Mouse (Mus musculus): ENCODE results near the gene Marc1. TPM values are rescaled to one million over a fixed set of nuclear protein-coding genes. Genes with fewer than 3 reads are reported as not detected.

The Marc1 gene
- polyA plus RNA-seq, 1 experiment from 2014 or later = not detected

GRCm38 (mm10) chr1:184846973-184847372 lies 35.9 kb upstream of the Marc1 start:
- H3K9me3 ChIP-seq (ENCODE audit: control insufficient read depth, low read length) = no peaks in the 10 kb centered on the region
- H3K9ac ChIP-seq (ENCODE audit: low read length) = no peak overlapping the region
- H3K4me2 ChIP-seq = no peak overlapping the region
- no peak overlapping the region for H3K4me3 ChIP-seq (ENCODE audit: low read depth, low read length)
- peaks cover 3% of the 10 kb centered on the region for H3K27me3 ChIP-seq (ENCODE audit: control insufficient read depth, insufficient read depth, low read length)
- ATAC-seq (ENCODE audit: low FRiP score) (no peak), DNase-seq (ENCODE audit: low spot score, missing footprints) (peak; percentile 73)
- peaks cover 9% of the 10 kb centered on the region for H3K4me1 ChIP-seq (ENCODE audit: control insufficient read depth, insufficient read depth, low read length)
- no peaks in the 10 kb centered on the region for H3K36me3 ChIP-seq (ENCODE audit: control insufficient read depth, insufficient read depth, low read length)
- no peak overlapping the region for H3K27ac ChIP-seq (ENCODE audit: low read depth, low read length)
- 57% methylated on average over 3 of the region's 3 CpGs for WGBS

- DNase-seq (ENCODE audit: low spot score, missing footprints) (peak; percentile 90), ATAC-seq (ENCODE audit: low FRiP score) (peak; percentile 18; the same call in 1 of the 2 replicates)
- H3K9me3 ChIP-seq (ENCODE audit: control insufficient read depth, low read length) = no peaks in the 10 kb centered on the region
- no peak within 1 kb of the TSS for H3K27ac ChIP-seq (ENCODE audit: low read depth, low read length)
- peak within 1 kb of the TSS; percentile 90 for H3K4me2 ChIP-seq
- H3K36me3 ChIP-seq (ENCODE audit: control insufficient read depth, insufficient read depth, low read length) = no peaks in the 10 kb centered on the region
- 5% methylated on average over 18 of the region's 18 CpGs for WGBS
- peaks cover 9% of the 10 kb centered on the region for H3K4me1 ChIP-seq (ENCODE audit: control insufficient read depth, insufficient read depth, low read length)
- H3K9ac ChIP-seq (ENCODE audit: low read length) = peak within 1 kb of the TSS; percentile 74
- H3K27me3 ChIP-seq (ENCODE audit: control insufficient read depth, insufficient read depth, low read length) = peaks cover 3% of the 10 kb centered on the region
- H3K4me3 ChIP-seq (ENCODE audit: low read depth, low read length) = peak within 1 kb of the TSS; percentile 75
Measured at GRCm38 (mm10) chr1:184846092-184846750, 35.1 kb upstream of the Marc1 start, which contains the start of gene Marc2. Gene Marc2, minus strand, starts transcription at chr1:184846451.

GRCm38 (mm10) chr1:184845111-184846071 lies 34.3 kb upstream of the Marc1 start:
- peak; percentile 97 for DNase-seq (ENCODE audit: low spot score, missing footprints)
- Histone ChIP-seq H3K4me2 (peak overlapping the region; percentile 90), H3K27ac (ENCODE audit: low read depth, low read length) (no peak overlapping the region), H3K36me3 (ENCODE audit: control insufficient read depth, insufficient read depth, low read length) (no peaks in the 10 kb centered on the region), H3K27me3 (ENCODE audit: control insufficient read depth, insufficient read depth, low read length) (peaks cover 3% of the 10 kb centered on the region), H3K4me3 (ENCODE audit: low read depth, low read length) (peak overlapping the region; percentile 75), H3K4me1 (ENCODE audit: control insufficient read depth, insufficient read depth, low read length) (peaks cover 9% of the 10 kb centered on the region), H3K9me3 (ENCODE audit: control insufficient read depth, low read length) (no peaks in the 10 kb centered on the region), H3K9ac (ENCODE audit: low read length) (peak overlapping the region; percentile 74)
- peak; percentile 99 for ATAC-seq (ENCODE audit: low FRiP score)
- under 1% methylated on average over 67 of the region's 67 CpGs for WGBS

GRCm38 (mm10) chr1:184844326-184845066 lies 33.4 kb upstream of the Marc1 start:
- Histone ChIP-seq H3K27ac (ENCODE audit: low read depth, low read length) (no peak overlapping the region), H3K9ac (ENCODE audit: low read length) (peak overlapping the region; percentile 74), H3K36me3 (ENCODE audit: control insufficient read depth, insufficient read depth, low read length) (no peaks in the 10 kb centered on the region), H3K27me3 (ENCODE audit: control insufficient read depth, insufficient read depth, low read length) (peaks cover 3% of the 10 kb centered on the region), H3K4me2 (peak overlapping the region; percentile 90), H3K9me3 (ENCODE audit: control insufficient read depth, low read length) (no peaks in the 10 kb centered on the region), H3K4me1 (ENCODE audit: control insufficient read depth, insufficient read depth, low read length) (peaks cover 9% of the 10 kb centered on the region), H3K4me3 (ENCODE audit: low read depth, low read length) (peak overlapping the region; percentile 75)
- 21% methylated on average over 15 of the region's 15 CpGs for WGBS
- ATAC-seq (ENCODE audit: low FRiP score) (no peak), DNase-seq (ENCODE audit: low spot score, missing footprints) (peak; percentile 81)

GRCm38 (mm10) chr1:184837649-184838048 lies 26.5 kb upstream of the Marc1 start:
- no peaks in the 10 kb centered on the region for H3K4me1 ChIP-seq (ENCODE audit: control insufficient read depth, insufficient read depth, low read length)
- no peak overlapping the region for H3K27ac ChIP-seq (ENCODE audit: low read depth, low read length)
- DNase-seq (ENCODE audit: low spot score, missing footprints) = no peak
- no peak overlapping the region for H3K9ac ChIP-seq (ENCODE audit: low read length)
- no peaks in the 10 kb centered on the region for H3K27me3 ChIP-seq (ENCODE audit: control insufficient read depth, insufficient read depth, low read length)
- no peak overlapping the region for H3K4me3 ChIP-seq (ENCODE audit: low read depth, low read length)
- H3K36me3 ChIP-seq (ENCODE audit: control insufficient read depth, insufficient read depth, low read length) = no peaks in the 10 kb centered on the region; the same call in 1 of the 2 replicates
- H3K4me2 ChIP-seq = no peak overlapping the region
- 90% methylated on average over 4 of the region's 4 CpGs for WGBS
- no peak for ATAC-seq (ENCODE audit: low FRiP score)
- H3K9me3 ChIP-seq (ENCODE audit: control insufficient read depth, low read length) = no peaks in the 10 kb centered on the region

- no peak overlapping the region for H3K27ac ChIP-seq (ENCODE audit: low read depth, low read length)
- H3K36me3 ChIP-seq (ENCODE audit: control insufficient read depth, insufficient read depth, low read length) = peaks cover 2% of the 10 kb centered on the region; the same call in 1 of the 2 replicates
- H3K9ac ChIP-seq (ENCODE audit: low read length) = no peak overlapping the region
- DNase-seq (ENCODE audit: low spot score, missing footprints) (peak; percentile 51), ATAC-seq (ENCODE audit: low FRiP score) (no peak)
- H3K9me3 ChIP-seq (ENCODE audit: control insufficient read depth, low read length) = no peaks in the 10 kb centered on the region
- H3K4me2 ChIP-seq = no peak overlapping the region
- H3K4me1 ChIP-seq (ENCODE audit: control insufficient read depth, insufficient read depth, low read length) = no peaks in the 10 kb centered on the region
- WGBS = 72% methylated on average over 5 of the region's 5 CpGs
- no peak overlapping the region for H3K4me3 ChIP-seq (ENCODE audit: low read depth, low read length)
- no peaks in the 10 kb centered on the region for H3K27me3 ChIP-seq (ENCODE audit: control insufficient read depth, insufficient read depth, low read length)
Measured at GRCm38 (mm10) chr1:184836350-184836749, 25.2 kb upstream of the Marc1 start.

- Histone ChIP-seq H3K4me3 (ENCODE audit: low read depth, low read length) (no peak overlapping the region), H3K9me3 (ENCODE audit: control insufficient read depth, low read length) (no peaks in the 10 kb centered on the region), H3K27me3 (ENCODE audit: control insufficient read depth, insufficient read depth, low read length) (no peaks in the 10 kb centered on the region), H3K4me2 (no peak overlapping the region), H3K9ac (ENCODE audit: low read length) (no peak overlapping the region), H3K36me3 (ENCODE audit: control insufficient read depth, insufficient read depth, low read length) (peaks cover 2% of the 10 kb centered on the region; the same call in 1 of the 2 replicates), H3K27ac (ENCODE audit: low read depth, low read length) (no peak overlapping the region), H3K4me1 (ENCODE audit: control insufficient read depth, insufficient read depth, low read length) (no peaks in the 10 kb centered on the region)
- WGBS = 93% methylated on average over 7 of the region's 7 CpGs
- ATAC-seq (ENCODE audit: low FRiP score) = no peak
- no peak for DNase-seq (ENCODE audit: low spot score, missing footprints)
Measured at GRCm38 (mm10) chr1:184833499-184833898, 22.4 kb upstream of the Marc1 start.

- H3K4me2 ChIP-seq = no peak overlapping the region
- no peak overlapping the region for H3K27ac ChIP-seq (ENCODE audit: low read depth, low read length)
- no peak overlapping the region for H3K9ac ChIP-seq (ENCODE audit: low read length)
- H3K9me3 ChIP-seq (ENCODE audit: control insufficient read depth, low read length) = no peaks in the 10 kb centered on the region
- no peaks in the 10 kb centered on the region for H3K4me1 ChIP-seq (ENCODE audit: control insufficient read depth, insufficient read depth, low read length)
- ATAC-seq (ENCODE audit: low FRiP score) = no peak
- H3K36me3 ChIP-seq (ENCODE audit: control insufficient read depth, insufficient read depth, low read length) = peaks cover 2% of the 10 kb centered on the region; the same call in 1 of the 2 replicates
- WGBS = 84% methylated on average over 10 of the region's 10 CpGs
- DNase-seq (ENCODE audit: low spot score, missing footprints) = peak; percentile 80
- no peak overlapping the region for H3K4me3 ChIP-seq (ENCODE audit: low read depth, low read length)
- no peaks in the 10 kb centered on the region for H3K27me3 ChIP-seq (ENCODE audit: control insufficient read depth, insufficient read depth, low read length)
Measured at GRCm38 (mm10) chr1:184832211-184832610, 21.1 kb upstream of the Marc1 start.

Measured in midbrain, embryonic 11.5 days (tissue).